Mouse (Mus musculus) ES-Bruce4 (cell line): Measurements from ENCODE around the gene 2410004B18Rik. TPM values are rescaled to one million over a fixed set of nuclear protein-coding genes. Genes with fewer than 3 reads are reported as not detected.

Experiments used
- H3K27ac ChIP-seq: 2 replicates; pipeline ENCODE4 v1.5.1; 2012; ENCODE audit warnings: low read length, inconsistent platforms; ENCODE audit not compliant: insufficient read depth
- H3K27me3 ChIP-seq: 2 replicates; pipeline ENCODE4 v1.6.1; 2012; ENCODE audit warnings: mild to moderate bottlenecking, low read length, inconsistent platforms; ENCODE audit not compliant: control insufficient read depth, poor library complexity, insufficient read depth, severe bottlenecking
- H3K36me3 ChIP-seq: 2 replicates; pipeline ENCODE4 v1.6.1; 2012; ENCODE audit warnings: inconsistent platforms, mild to moderate bottlenecking, low read length, moderate library complexity; ENCODE audit not compliant: control insufficient read depth, poor library complexity, insufficient read depth, severe bottlenecking
- H3K4me1 ChIP-seq: one replicate; pipeline ENCODE4 v1.8.1; 2011; ENCODE audit warnings: low read length; ENCODE audit not compliant: control insufficient read depth, insufficient read depth
- H3K4me3 ChIP-seq: 2 replicates; pipeline ENCODE4 v1.5.1; 2011; ENCODE audit warnings: low read depth, mild to moderate bottlenecking, low read length
- H3K9ac ChIP-seq: 2 replicates; pipeline ENCODE4 v1.6.1; 2012; ENCODE audit warnings: low read depth, mild to moderate bottlenecking, inconsistent platforms; ENCODE audit not compliant: poor library complexity, severe bottlenecking
- H3K9me3 ChIP-seq: replicated peaks from 2 replicates; pipeline ENCODE4 v1.6.1; 2012; ENCODE audit warnings: mild to moderate bottlenecking, low read length, inconsistent platforms; ENCODE audit not compliant: control insufficient read depth, poor library complexity, insufficient read depth, severe bottlenecking
- CTCF ChIP-seq: IDR thresholded peaks from one replicate; pipeline ENCODE4 v1.8.1; 2011; ENCODE audit warnings: low read depth, low read length
- EP300 ChIP-seq: IDR thresholded peaks from 2 replicates; pipeline ENCODE4 v1.6.1; 2011; ENCODE audit warnings: low read depth, low read length; ENCODE audit not compliant: insufficient read depth
- POLR2A ChIP-seq: IDR thresholded peaks from one replicate; pipeline ENCODE4 v1.8.1; 2011; ENCODE audit warnings: low read length; ENCODE audit not compliant: insufficient read depth
- polyA plus RNA-seq: library from polyadenylated mRNA; stranded (reverse); fragments of >200 nt; gene quantifications from 2 replicates; pipeline ENCODE4 v1.2.4, GENCODE M21; 2011; ENCODE audit warnings: low read depth; ENCODE audit not compliant: missing spikeins, insufficient read depth, insufficient read length

2410004B18Rik gene
- polyA plus RNA-seq, 1 experiment: 30.1 TPM

GRCm38 (mm10) chr3:145939402-145939801 lies 1.6 kb downstream of the 2410004B18Rik start:
- H3K9me3 ChIP-seq: no peaks in the 10 kb centered on the region
- H3K4me1 ChIP-seq: peaks cover 1% of the 10 kb centered on the region
- H3K27me3 ChIP-seq: no peaks in the 10 kb centered on the region
- H3K27ac ChIP-seq: no peak overlapping the region
- H3K36me3 ChIP-seq: peaks cover 28% of the 10 kb centered on the region
- 0 out of 2 replicates have a peak overlapping the region, but pooled peaks have one; percentile 47 for H3K9ac ChIP-seq
- TF ChIP-seq POLR2A: no peak
- no peak for TF ChIP-seq EP300
- no peak for TF ChIP-seq CTCF
- H3K4me3 ChIP-seq: peak overlapping the region; percentile 49

GRCm38 (mm10) chr3:145939971-145940370 lies 2.2 kb downstream of the 2410004B18Rik start:
- H3K27ac ChIP-seq: no peak overlapping the region
- H3K27me3 ChIP-seq: no peaks in the 10 kb centered on the region
- peaks cover 1% of the 10 kb centered on the region for H3K4me1 ChIP-seq
- no peak overlapping the region for H3K9ac ChIP-seq
- TF ChIP-seq CTCF (no peak), POLR2A (no peak), EP300 (no peak)
- no peaks in the 10 kb centered on the region for H3K9me3 ChIP-seq
- no peak overlapping the region for H3K4me3 ChIP-seq
- H3K36me3 ChIP-seq: peaks cover 33% of the 10 kb centered on the region

GRCm38 (mm10) chr3:145941971-145942370 lies 4.2 kb downstream of the 2410004B18Rik start:
- no peaks in the 10 kb centered on the region for H3K9me3 ChIP-seq
- no peak overlapping the region for H3K4me3 ChIP-seq
- H3K36me3 ChIP-seq: peaks cover 34% of the 10 kb centered on the region
- no peak overlapping the region for H3K27ac ChIP-seq
- H3K27me3 ChIP-seq: no peaks in the 10 kb centered on the region
- no peak overlapping the region for H3K9ac ChIP-seq
- H3K4me1 ChIP-seq: peaks cover 1% of the 10 kb centered on the region
- TF ChIP-seq CTCF: peak; percentile 53
- TF ChIP-seq POLR2A: no peak

GRCm38 (mm10) chr3:145944348-145944747 lies 6.5 kb downstream of the 2410004B18Rik start:
- Histone ChIP-seq H3K27me3 (no peaks in the 10 kb centered on the region), H3K36me3 (peaks cover 34% of the 10 kb centered on the region), H3K9me3 (no peaks in the 10 kb centered on the region), H3K4me3 (no peak overlapping the region), H3K4me1 (peaks cover under 1% of the 10 kb centered on the region), H3K9ac (no peak overlapping the region), H3K27ac (no peak overlapping the region)
- TF ChIP-seq EP300 (no peak), CTCF (no peak), POLR2A (no peak)

GRCm38 (mm10) chr3:145945904-145946303 lies 8.1 kb downstream of the 2410004B18Rik start:
- TF ChIP-seq EP300: no peak
- no peaks in the 10 kb centered on the region for H3K4me1 ChIP-seq
- no peaks in the 10 kb centered on the region for H3K27me3 ChIP-seq
- peaks cover 29% of the 10 kb centered on the region for H3K36me3 ChIP-seq
- H3K9ac ChIP-seq: no peak overlapping the region
- H3K4me3 ChIP-seq: no peak overlapping the region
- H3K27ac ChIP-seq: no peak overlapping the region
- H3K9me3 ChIP-seq: no peaks in the 10 kb centered on the region

- Histone ChIP-seq H3K9me3 (no peaks in the 10 kb centered on the region), H3K4me3 (no peak overlapping the region), H3K9ac (no peak overlapping the region), H3K4me1 (no peaks in the 10 kb centered on the region), H3K36me3 (peaks cover 22% of the 10 kb centered on the region), H3K27me3 (no peaks in the 10 kb centered on the region), H3K27ac (no peak overlapping the region)
- TF ChIP-seq EP300: no peak
- TF ChIP-seq POLR2A: no peak
- no peak for TF ChIP-seq CTCF
These were observed 8.8 kb downstream of the 2410004B18Rik start for GRCm38 (mm10) chr3:145946654-145947053.
